Mouse (Mus musculus): Measurements from ENCODE around the gene Ankdd1b. TPM values are rescaled to one million over a fixed set of nuclear protein-coding genes. Genes with fewer than 3 reads are reported as not detected.

Ankdd1b gene
- under 1 TPM; 0.17 to 0.18 TPM for total RNA-seq (2021)
- long read RNA-seq, experiment 1, partial matches to known transcripts: 0 of 3 reads
- long read RNA-seq, experiment 1, other reads (novel, unspliced or antisense): 3 of 3 reads
- long read RNA-seq, experiment 2, partial matches to known transcripts: 0 of 6 reads
- long read RNA-seq, experiment 2, other reads (novel, unspliced or antisense): 6 of 6 reads

GRCm38 (mm10) chr13:96470957-96471356, at the start of gene Ankdd1b:
Gene Ankdd1b, minus strand, starts transcription at chr13:96471198.
- DNase-seq: no peak
- no peak for TF ChIP-seq CTCF (IDR thresholded peaks at IDR 0.05)
- Histone ChIP-seq H3K27ac (no peak within 1 kb of the TSS), H3K4me3 (no peak within 1 kb of the TSS)
- intact Hi-C loops (cut with DNase I): no loop called here

DNA sequence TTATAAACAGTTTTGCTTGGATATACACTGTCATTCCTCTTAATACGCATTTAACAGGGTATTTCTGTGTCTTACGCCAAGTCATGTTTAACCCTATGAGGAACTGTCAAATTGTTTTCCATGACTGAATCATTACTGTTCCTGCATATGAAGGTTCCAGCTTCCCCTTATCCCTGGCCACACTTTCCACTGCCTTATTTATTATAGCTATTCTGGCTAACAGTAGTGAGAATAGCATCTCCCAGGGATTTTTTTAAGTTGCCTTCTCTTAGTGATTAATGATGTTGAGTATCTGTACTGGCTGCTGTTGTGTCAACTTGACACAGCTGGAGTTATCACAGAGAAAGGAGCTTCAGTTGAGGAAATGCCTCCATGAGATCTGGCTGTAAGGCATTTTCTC, 46.3 kb upstream of the Ankdd1b start:
- TF ChIP-seq CTCF (IDR thresholded peaks at IDR 0.05): no peak
- Histone ChIP-seq H3K4me3 (no peak overlapping the region), H3K27ac (no peak overlapping the region)
- intact Hi-C loops (cut with DNase I): no loop called here
- no peak for DNase-seq

DNA sequence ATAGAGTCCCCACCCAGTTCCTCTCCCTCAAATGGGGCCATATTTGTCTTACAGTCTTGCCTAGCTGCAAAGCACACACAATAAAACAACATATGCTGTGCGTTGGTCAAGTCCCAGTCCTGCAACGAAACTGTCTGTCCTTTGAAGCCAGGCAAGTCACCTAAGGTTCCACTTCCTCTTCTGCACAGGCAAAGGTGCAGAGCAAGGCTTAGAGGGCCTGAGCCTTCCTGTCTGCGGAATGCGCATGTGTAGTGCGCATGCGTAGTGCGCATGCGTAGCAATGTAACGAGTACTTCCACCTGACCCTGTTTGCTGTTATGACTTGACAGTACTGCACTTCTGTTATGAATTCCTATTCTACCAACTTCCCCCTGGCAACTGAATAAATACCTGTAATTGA, 45.3 kb upstream of the Ankdd1b start:
- no peak for TF ChIP-seq CTCF (IDR thresholded peaks at IDR 0.05)
- no peak overlapping the region for H3K27ac ChIP-seq
- no peak for DNase-seq
- intact Hi-C loops (cut with DNase I): no loop called here
- H3K4me3 ChIP-seq: no peak overlapping the region

DNA sequence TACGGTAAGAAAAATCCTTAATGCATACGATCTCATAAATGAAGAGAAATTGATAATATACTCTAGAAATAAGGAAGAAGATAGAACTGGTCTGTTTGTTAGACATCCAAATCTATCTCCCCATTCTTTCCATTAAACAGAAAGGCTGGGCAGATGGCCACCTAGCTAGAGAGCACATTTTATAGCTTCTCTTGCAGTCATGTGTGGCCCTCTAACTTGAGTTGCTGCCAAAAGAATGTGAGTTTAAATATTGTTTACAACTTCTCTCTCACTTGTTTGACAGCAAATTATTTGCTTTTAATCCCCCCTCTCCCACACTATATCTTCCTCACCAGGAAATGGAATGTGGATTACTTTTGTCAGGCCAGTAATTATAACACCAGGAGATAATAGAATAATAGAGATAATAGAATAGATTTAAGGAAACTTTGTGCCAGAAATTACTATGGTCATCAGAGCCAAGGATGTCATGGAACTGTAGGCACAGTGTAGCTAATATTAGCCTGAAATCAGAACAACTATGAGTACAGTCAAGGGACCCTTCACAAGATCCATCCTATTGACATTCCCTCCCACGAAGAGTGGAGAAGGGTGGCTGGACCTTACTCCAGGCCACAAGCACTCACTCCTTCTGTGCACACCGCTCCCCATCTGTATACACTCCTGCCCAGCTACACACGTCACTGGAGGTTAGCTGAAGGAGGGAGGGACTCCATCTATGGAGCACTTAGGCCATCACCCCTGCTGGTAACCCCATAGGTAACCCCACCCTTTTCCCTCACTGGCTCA, 43.4 kb upstream of the Ankdd1b start:
- no peak for TF ChIP-seq CTCF (IDR thresholded peaks at IDR 0.05)
- DNase-seq: no peak
- Histone ChIP-seq H3K27ac (no peak overlapping the region), H3K4me3 (no peak overlapping the region)
- intact Hi-C loops (cut with DNase I): no loop called here

GRCm38 (mm10) chr13:96511893-96512292, 40.9 kb upstream of the Ankdd1b start:
- peak overlapping the region; percentile 84 for H3K27ac ChIP-seq
- no peak for TF ChIP-seq CTCF (IDR thresholded peaks at IDR 0.05)
- DNase-seq: no peak
- 0 out of 2 replicates have a peak overlapping the region, but pooled peaks have one; percentile 9 for H3K4me3 ChIP-seq
- intact Hi-C loops (cut with DNase I): no loop called here

GRCm38 (mm10) chr13:96511262-96511661, 40.3 kb upstream of the Ankdd1b start:
- intact Hi-C loops (cut with DNase I): no loop called here
- Histone ChIP-seq H3K4me3 (peak overlapping the region; percentile 33), H3K27ac (peak overlapping the region; percentile 84)
- no peak for TF ChIP-seq CTCF (IDR thresholded peaks at IDR 0.05)
- DNase-seq: no peak

DNA sequence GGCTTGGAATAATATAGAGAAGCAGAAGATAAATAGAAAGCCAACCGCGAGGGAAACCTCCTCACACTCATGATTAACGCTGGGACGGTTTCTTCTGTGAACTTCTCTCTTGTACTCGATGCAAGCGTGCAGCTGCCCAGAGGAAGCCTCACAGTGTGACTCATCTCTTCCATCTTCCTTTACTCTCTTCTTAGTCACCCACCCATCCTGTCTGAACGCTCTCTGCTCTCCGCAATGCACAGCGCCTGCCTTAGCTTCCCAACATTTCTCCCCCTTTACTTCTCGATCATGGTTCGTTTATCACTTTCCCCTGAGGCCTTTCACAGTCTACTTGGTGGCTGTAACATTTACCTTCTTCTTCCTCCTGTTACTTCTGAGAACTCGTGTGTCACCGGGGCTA, 39.6 kb upstream of the Ankdd1b start:
- Histone ChIP-seq H3K27ac (peak overlapping the region; percentile 84), H3K4me3 (peak overlapping the region; percentile 33)
- intact Hi-C loops (cut with DNase I): no loop called here
- no peak for TF ChIP-seq CTCF (IDR thresholded peaks at IDR 0.05)
- DNase-seq: peak; percentile 44

DNA sequence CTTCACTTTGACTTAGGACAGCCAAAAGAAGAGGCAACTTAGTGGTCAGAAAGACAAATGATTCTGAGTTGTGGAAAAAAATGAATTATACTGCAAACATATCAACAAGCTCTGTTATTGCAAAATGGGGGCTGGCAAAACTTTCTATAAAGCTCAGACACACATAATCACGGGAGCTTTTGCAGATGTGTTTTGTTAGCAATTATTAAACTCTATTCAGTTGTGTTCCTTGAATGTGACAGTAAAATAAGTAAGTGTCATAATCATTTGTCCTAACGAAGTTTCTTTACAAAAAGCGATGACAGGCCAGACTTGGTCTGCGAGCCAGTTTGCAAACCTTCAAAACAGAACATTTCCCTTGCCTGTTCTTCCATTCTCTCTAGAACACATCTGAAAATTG, 36.5 kb upstream of the Ankdd1b start:
- Histone ChIP-seq H3K4me3 (no peak overlapping the region), H3K27ac (no peak overlapping the region)
- no peak for DNase-seq
- intact Hi-C loops (cut with DNase I): no loop called here
- no peak for TF ChIP-seq CTCF (IDR thresholded peaks at IDR 0.05)

- no peak for DNase-seq
- intact Hi-C loops (cut with DNase I): no loop called here
- TF ChIP-seq CTCF (IDR thresholded peaks at IDR 0.05): no peak
These were observed 35.3 kb upstream of the Ankdd1b start for GRCm38 (mm10) chr13:96506313-96506712.

DNA sequence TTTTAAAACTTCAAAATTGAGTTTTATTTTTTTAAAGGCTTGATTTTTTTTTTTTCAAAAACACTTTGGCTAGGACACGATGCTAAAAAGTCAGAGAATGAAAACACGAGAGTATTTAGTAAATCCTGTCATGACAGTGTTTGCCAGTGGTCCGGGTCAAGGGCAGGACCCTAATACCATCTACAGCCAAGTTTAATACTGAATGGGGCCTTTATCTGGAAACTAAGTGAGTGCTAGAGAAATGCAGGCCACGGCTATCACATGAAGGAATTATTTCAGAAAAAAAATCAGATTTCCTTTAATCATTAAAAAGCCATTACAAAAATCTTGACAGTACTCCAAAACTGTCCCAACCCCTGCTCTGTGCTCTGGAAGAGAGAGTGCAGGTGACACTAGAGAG, 34.7 kb upstream of the Ankdd1b start:
- TF ChIP-seq CTCF (IDR thresholded peaks at IDR 0.05): no peak
- no peak for DNase-seq
- intact Hi-C loops (cut with DNase I): no loop called here
- H3K4me3 ChIP-seq: no peak overlapping the region
- H3K27ac ChIP-seq: no peak overlapping the region

More at GRCm38 (mm10) chr13:96506313-96506712, 35.3 kb upstream of the Ankdd1b start:
- Histone ChIP-seq H3K4me3 (no peak overlapping the region), H3K27ac (no peak overlapping the region)

- no peak for DNase-seq
- Histone ChIP-seq H3K27ac (no peak overlapping the region), H3K4me3 (no peak overlapping the region)
- intact Hi-C loops (cut with DNase I): no loop called here
- no peak for TF ChIP-seq CTCF (IDR thresholded peaks at IDR 0.05)
These were observed 28.9 kb upstream of the Ankdd1b start for GRCm38 (mm10) chr13:96499891-96500290.

DNA sequence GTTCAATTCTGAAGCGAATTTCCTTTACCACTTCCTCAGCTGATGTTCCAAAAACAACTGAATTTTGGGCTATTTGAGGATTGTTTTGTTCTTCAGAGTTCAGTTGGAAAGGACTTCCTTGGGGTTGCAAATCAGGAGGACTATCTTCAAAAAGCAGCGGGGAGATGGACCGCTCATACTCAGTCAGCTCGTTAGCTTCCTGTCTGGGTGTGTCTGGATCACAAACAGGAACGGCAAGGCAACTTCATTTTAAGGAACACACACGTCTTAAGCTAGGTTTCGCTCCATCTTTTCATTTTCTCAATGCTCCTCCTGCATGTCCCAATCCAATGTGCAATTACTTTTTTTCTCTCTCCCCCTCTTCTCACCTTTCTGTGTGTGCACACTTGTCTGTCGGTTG, 25.6 kb upstream of the Ankdd1b start:
- Histone ChIP-seq H3K27ac (no peak overlapping the region), H3K4me3 (no peak overlapping the region)
- DNase-seq: no peak
- intact Hi-C loops (cut with DNase I): no loop called here
- TF ChIP-seq CTCF (IDR thresholded peaks at IDR 0.05): no peak

DNA sequence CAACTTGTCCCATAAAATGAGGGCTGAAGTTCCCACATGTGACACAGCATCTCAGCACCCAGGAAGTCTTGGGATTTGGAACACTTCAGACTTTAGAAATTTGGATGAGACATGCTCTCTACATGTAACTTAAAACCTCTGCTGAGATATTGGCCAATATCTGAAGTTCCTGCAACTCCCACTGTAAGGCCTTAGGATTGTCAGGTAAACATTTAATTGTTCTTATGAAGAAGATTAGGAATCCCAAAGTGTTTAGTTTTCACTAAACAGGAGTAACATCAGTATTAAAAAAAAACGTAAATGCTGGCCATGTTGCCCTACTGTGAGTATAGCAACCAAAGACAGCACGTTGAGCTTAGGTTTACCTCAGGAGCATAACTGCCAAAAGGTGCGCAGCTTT, 19.4 kb upstream of the Ankdd1b start, which contains the start of gene Gm17622:
Gm17622 (plus strand) TSS at position 301 of the 400 bp plus-strand sequence.
- intact Hi-C loops (cut with DNase I): no loop called here
- Histone ChIP-seq H3K27ac (no peak within 1 kb of the TSS), H3K4me3 (no peak within 1 kb of the TSS)
- no peak for TF ChIP-seq CTCF (IDR thresholded peaks at IDR 0.05)
- DNase-seq: no peak

GRCm38 (mm10) chr13:96487968-96488367, 17.0 kb upstream of the Ankdd1b start:
- Histone ChIP-seq H3K4me3 (no peak overlapping the region), H3K27ac (no peak overlapping the region)
- DNase-seq: no peak
- TF ChIP-seq CTCF (IDR thresholded peaks at IDR 0.05): no peak
- intact Hi-C loops (cut with DNase I): no loop called here
